Mouse (Mus musculus): ENCODE measurements around the gene Fam219b.

DNA sequence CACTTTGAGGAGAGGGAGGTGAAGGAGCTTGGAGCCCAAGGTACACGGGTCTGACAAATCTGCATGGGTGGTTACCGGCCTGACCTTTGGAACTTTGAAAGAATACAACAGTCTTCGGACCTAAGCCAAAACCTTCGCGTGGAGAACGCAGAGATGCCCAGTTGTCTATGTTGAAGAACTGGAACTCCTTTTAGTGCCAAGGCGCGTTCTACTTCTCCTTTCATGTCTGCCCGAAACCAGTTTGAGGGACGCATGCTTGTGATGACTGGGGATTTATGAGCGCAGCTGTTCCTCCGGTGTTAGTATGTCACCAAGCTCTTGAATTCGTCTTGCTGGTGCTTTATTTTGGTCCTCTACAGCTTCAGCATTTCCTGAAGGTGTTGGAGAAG, 24.4 kb downstream of the Fam219b start:
- TF ChIP-seq POLR2A (IDR thresholded peaks at IDR 0.05; ENCODE audit: extremely low read depth, insufficient read depth, low read length) = no peak
- no peak for TF ChIP-seq CTCF (IDR thresholded peaks at IDR 0.05; ENCODE audit: extremely low read depth, insufficient read depth, low read length)

Data from cortical plate, adult 2 months (tissue).